Mouse (Mus musculus) hindbrain, embryonic 14.5 days (tissue): ENCODE data around the gene Specc1l. TPM values are rescaled to one million over a fixed set of nuclear protein-coding genes. Genes with fewer than 3 reads are reported as not detected.

Experiments used
- ATAC-seq: fragments of 200-750 bp; cut with Nextera tagmentation; 2 replicates; pipeline ENCODE4 v1.8.0; 2017; ENCODE audit warnings: moderate number of reproducible peaks, mild to moderate bottlenecking, moderate TSS enrichment, moderate library complexity; ENCODE audit not compliant: low FRiP score
- DNase-seq: peaks from one replicate; pipeline ENCODE4 v3.0.0-alpha.2; 2015; ENCODE audit warnings: low spot score
- H3K27ac ChIP-seq: fragments of 300-500 bp; sonication (generic); 2 replicates; pipeline ENCODE4 v1.5.1; 2014; ENCODE audit warnings: mild to moderate bottlenecking, moderate library complexity
- H3K27me3 ChIP-seq: fragments of 300-500 bp; sonication (generic); 2 replicates; pipeline ENCODE4 v1.6.1; 2014; ENCODE audit warnings: mild to moderate bottlenecking, low read length, mixed read lengths; ENCODE audit not compliant: control insufficient read depth, insufficient read depth
- H3K36me3 ChIP-seq: fragments of 300-500 bp; sonication (generic); replicated peaks from 2 replicates; pipeline ENCODE4 v1.6.1; 2014; ENCODE audit not compliant: control insufficient read depth, insufficient read depth
- H3K4me1 ChIP-seq: fragments of 300-500 bp; sonication (generic); replicated peaks from 2 replicates; pipeline ENCODE4 v1.6.1; 2014; ENCODE audit warnings: antibody characterized with exemption, low read length, mixed read lengths; ENCODE audit not compliant: control insufficient read depth, insufficient read depth
- H3K4me2 ChIP-seq: fragments of 300-500 bp; sonication (generic); replicated peaks from 2 replicates; pipeline ENCODE4 v1.6.1; 2014; ENCODE audit warnings: mild to moderate bottlenecking, moderate library complexity
- H3K4me3 ChIP-seq: fragments of 300-500 bp; sonication (generic); replicated peaks from 2 replicates; pipeline ENCODE4 v1.5.1; 2014; ENCODE audit warnings: mild to moderate bottlenecking, low read length
- H3K9ac ChIP-seq: fragments of 300-500 bp; sonication (generic); 2 replicates; pipeline ENCODE4 v1.6.1; 2014
- H3K9me3 ChIP-seq: fragments of 300-500 bp; sonication (generic); 2 replicates; pipeline ENCODE4 v1.6.1; 2016; ENCODE audit warnings: low read length; ENCODE audit not compliant: control insufficient read depth
- WGBS: fragments of 180-500 bp; shearing (Covaris S2); extraction: QIAGEN DNeasy Blood & Tissue Kit; methylation state at CpG from one replicate; pipeline ENCODE4 v1.1.7; 2014; 5-methylcytosine and 5-hydroxymethylcytosine counted together
- polyA plus RNA-seq: library from polyadenylated mRNA; unstranded; fragments of >200 nt; fragmentation: Nextera tagmentation; extraction: Ambion mirVana; gene quantifications from 2 replicates; pipeline ENCODE4 v1.2.1, GENCODE M21; 2014

The Specc1l gene
- polyA plus RNA-seq, 1 experiment from 2014 or later: 23.2 TPM

- ATAC-seq: no peak
- Histone ChIP-seq H3K4me1 (no peaks in the 10 kb centered on the region), H3K36me3 (peaks cover 18% of the 10 kb centered on the region), H3K4me3 (no peak overlapping the region), H3K27me3 (no peaks in the 10 kb centered on the region), H3K9me3 (no peaks in the 10 kb centered on the region), H3K9ac (no peak overlapping the region), H3K27ac (no peak overlapping the region), H3K4me2 (no peak overlapping the region)
- whole genome bisulfite sequencing: 96% methylated on average over 12 of the region's 12 CpGs
- no peak for DNase-seq
Measured at GRCm38 (mm10) chr10:75301195-75301806, 89.4 kb downstream of the Specc1l start.

DNA sequence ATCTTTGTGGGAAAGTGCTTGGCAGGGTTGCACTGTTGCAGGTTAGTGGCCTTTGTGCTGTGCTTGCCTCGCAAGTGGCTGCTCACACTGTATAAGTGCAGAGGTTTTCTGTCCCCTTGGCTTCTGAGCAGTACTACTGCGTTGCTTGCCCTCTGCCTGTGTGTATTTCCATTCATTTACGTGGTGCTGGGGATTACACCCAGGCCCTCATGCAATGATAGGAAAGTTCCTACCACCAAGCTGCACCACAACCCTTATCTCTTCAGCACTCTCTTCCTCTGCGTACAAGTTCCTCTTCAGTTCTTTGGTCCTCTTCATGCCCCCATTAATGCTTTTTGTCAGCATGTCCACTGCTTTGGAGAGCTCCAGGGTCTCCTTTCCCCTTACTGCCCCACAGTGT, 90.1 kb downstream of the Specc1l start:
- peaks cover 23% of the 10 kb centered on the region for H3K36me3 ChIP-seq
- no peaks in the 10 kb centered on the region for H3K9me3 ChIP-seq
- WGBS: 98% methylated on average over 4 of the region's 4 CpGs

GRCm38 (mm10) chr10:75302536-75302935, 90.7 kb downstream of the Specc1l start:
- no peak overlapping the region for H3K27ac ChIP-seq
- no peaks in the 10 kb centered on the region for H3K9me3 ChIP-seq
- DNase-seq: no peak
- no peak overlapping the region for H3K4me3 ChIP-seq
- no peak for ATAC-seq
- 95% methylated on average over 4 of the region's 4 CpGs for WGBS
- H3K36me3 ChIP-seq: peaks cover 29% of the 10 kb centered on the region
- no peak overlapping the region for H3K4me2 ChIP-seq
- H3K9ac ChIP-seq: no peak overlapping the region
- no peaks in the 10 kb centered on the region for H3K27me3 ChIP-seq
- H3K4me1 ChIP-seq: no peaks in the 10 kb centered on the region

More for the DNA sequence above, 90.1 kb downstream of the Specc1l start:
- Histone ChIP-seq H3K4me2 (no peak overlapping the region), H3K4me3 (no peak overlapping the region), H3K9ac (no peak overlapping the region), H3K4me1 (no peaks in the 10 kb centered on the region), H3K27me3 (no peaks in the 10 kb centered on the region), H3K27ac (no peak overlapping the region)
- ATAC-seq (no peak), DNase-seq (no peak)

DNA sequence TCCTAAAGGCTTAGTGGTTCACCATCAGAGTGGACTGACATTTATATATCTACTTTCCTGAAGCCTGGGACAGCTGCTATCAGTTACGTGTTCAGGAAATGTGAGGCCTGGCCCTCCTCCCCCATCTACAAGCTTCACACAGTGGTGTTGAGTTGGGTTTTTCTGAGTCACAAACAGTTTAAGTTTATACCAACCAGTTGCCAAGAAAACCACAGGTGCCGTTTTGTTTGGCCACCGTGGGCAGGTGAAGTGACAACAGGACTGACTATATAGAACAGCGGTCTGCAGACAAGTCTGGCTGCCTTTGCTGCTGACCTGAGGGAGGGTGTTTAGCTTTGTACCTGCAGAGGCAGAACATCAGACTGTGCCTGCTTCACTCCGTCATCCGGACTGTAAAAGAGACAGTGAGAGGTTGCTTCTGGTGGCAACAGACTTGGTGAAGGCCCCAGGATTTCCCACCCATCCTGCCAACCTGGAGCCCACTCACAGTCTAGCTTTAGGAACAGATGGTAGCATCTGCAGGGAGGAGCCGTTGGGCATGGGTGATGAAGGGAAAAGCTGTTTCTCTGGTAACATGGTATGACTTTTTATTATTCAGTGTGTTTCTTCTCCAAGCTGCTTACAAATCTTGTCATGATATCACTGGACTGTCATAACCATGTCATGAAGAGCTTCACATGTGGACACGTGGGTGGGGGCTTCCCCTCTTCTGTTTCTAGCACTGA, 91.6 kb downstream of the Specc1l start:
- 84% methylated on average over 8 of the region's 8 CpGs for WGBS
- Histone ChIP-seq H3K4me2 (no peak overlapping the region), H3K9ac (no peak overlapping the region), H3K9me3 (no peaks in the 10 kb centered on the region), H3K27ac (peak overlapping the region; percentile 57), H3K27me3 (no peaks in the 10 kb centered on the region), H3K4me1 (no peaks in the 10 kb centered on the region), H3K36me3 (peaks cover 39% of the 10 kb centered on the region), H3K4me3 (no peak overlapping the region)
- DNase-seq (no peak), ATAC-seq (0 out of 2 replicates have a peak, but pooled peaks have one; percentile 28)

- H3K36me3 ChIP-seq: peaks cover 44% of the 10 kb centered on the region
- WGBS: 86% methylated on average over 5 of the region's 5 CpGs
- H3K4me2 ChIP-seq: no peak overlapping the region
- DNase-seq (no peak), ATAC-seq (no peak)
- H3K9ac ChIP-seq: no peak overlapping the region; the same call in 1 of the 2 replicates
- H3K27ac ChIP-seq: peak overlapping the region; percentile 57
- no peak overlapping the region for H3K4me3 ChIP-seq
- H3K4me1 ChIP-seq: no peaks in the 10 kb centered on the region
- H3K27me3 ChIP-seq: no peaks in the 10 kb centered on the region
- no peaks in the 10 kb centered on the region for H3K9me3 ChIP-seq
Measured at GRCm38 (mm10) chr10:75304049-75304405, 92.2 kb downstream of the Specc1l start.

DNA sequence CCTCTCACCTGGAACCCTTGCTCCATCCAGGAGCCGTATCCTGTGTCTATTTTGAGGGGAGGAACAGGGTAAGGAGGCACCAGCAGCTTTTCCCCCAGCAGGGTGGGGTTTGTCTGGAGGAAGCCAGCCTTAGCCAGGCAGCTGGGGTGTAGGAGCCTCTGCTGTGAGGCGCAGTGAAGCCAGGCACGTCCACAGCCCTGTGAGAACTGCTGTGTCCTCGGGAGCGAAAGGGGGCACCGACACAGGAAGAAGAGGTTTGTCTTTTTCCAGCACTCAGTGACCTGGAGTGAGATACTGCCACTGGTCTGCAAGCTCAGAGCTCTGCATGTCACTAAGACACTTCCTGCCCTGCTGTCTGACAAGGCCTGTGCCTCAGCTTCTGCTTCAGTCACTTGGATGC, 92.5 kb downstream of the Specc1l start:
- Histone ChIP-seq H3K27me3 (no peaks in the 10 kb centered on the region), H3K4me1 (no peaks in the 10 kb centered on the region), H3K4me2 (no peak overlapping the region), H3K9me3 (no peaks in the 10 kb centered on the region), H3K4me3 (no peak overlapping the region), H3K9ac (peak overlapping the region; percentile 31; the same call in 1 of the 2 replicates), H3K27ac (peak overlapping the region; percentile 57), H3K36me3 (peaks cover 48% of the 10 kb centered on the region)
- no peak for DNase-seq
- peak; percentile 28; the same call in 1 of the 2 replicates for ATAC-seq
- 66% methylated on average over 6 of the region's 6 CpGs for WGBS

DNA sequence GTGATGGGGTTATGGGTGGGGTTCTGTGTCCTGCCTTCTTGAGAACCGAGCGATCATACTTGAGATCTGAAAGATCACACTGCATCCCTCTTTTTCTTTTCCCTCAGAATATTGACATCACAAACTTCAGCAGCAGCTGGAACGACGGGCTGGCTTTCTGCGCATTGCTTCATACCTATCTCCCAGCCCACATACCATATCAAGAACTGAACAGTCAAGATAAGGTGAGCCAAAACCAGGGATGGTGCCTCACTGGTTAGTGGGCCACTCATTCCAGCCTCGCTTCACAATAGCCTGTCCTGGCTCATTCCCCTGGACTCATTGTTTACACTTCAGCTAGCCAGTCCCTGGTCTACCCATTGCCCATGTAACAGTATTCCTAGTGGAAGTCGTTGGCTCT, 95.3 kb downstream of the Specc1l start:
- H3K9ac ChIP-seq: no peak overlapping the region
- peaks cover 72% of the 10 kb centered on the region for H3K36me3 ChIP-seq
- H3K27me3 ChIP-seq: no peaks in the 10 kb centered on the region
- no peak overlapping the region for H3K4me2 ChIP-seq
- no peaks in the 10 kb centered on the region for H3K4me1 ChIP-seq
- ATAC-seq: no peak
- no peak for DNase-seq
- no peaks in the 10 kb centered on the region for H3K9me3 ChIP-seq
- 96% methylated on average over 7 of the region's 7 CpGs for WGBS
- no peak overlapping the region for H3K4me3 ChIP-seq
- H3K27ac ChIP-seq: no peak overlapping the region

GRCm38 (mm10) chr10:75312361-75312760, 100.5 kb downstream of the Specc1l start:
- H3K36me3 ChIP-seq: peaks cover 55% of the 10 kb centered on the region
- peaks cover 9% of the 10 kb centered on the region for H3K27me3 ChIP-seq
- H3K4me3 ChIP-seq: no peak overlapping the region
- no peak overlapping the region for H3K4me2 ChIP-seq
- H3K9ac ChIP-seq: no peak overlapping the region
- no peaks in the 10 kb centered on the region for H3K9me3 ChIP-seq
- peaks cover 6% of the 10 kb centered on the region; the same call in 1 of the 2 replicates for H3K4me1 ChIP-seq
- DNase-seq: no peak
- WGBS: 85% methylated on average over 7 of the region's 7 CpGs
- no peak for ATAC-seq
- H3K27ac ChIP-seq: no peak overlapping the region

- Histone ChIP-seq H3K4me2 (no peak overlapping the region), H3K36me3 (peaks cover 35% of the 10 kb centered on the region), H3K4me3 (no peak overlapping the region), H3K9ac (no peak overlapping the region), H3K27ac (no peak overlapping the region), H3K27me3 (peaks cover 24% of the 10 kb centered on the region), H3K9me3 (no peaks in the 10 kb centered on the region), H3K4me1 (peaks cover 7% of the 10 kb centered on the region; the same call in 1 of the 2 replicates)
- 79% methylated on average over 6 of the region's 6 CpGs for WGBS
- DNase-seq (no peak), ATAC-seq (no peak)
Measured at GRCm38 (mm10) chr10:75314190-75314980, 102.5 kb downstream of the Specc1l start.
